Mouse (Mus musculus) left cerebral cortex, postnatal 4 days (tissue): ENCODE measurements around the gene Nedd8. TPM values are rescaled to one million over a fixed set of nuclear protein-coding genes. Genes with fewer than 3 reads are reported as not detected.

ENCODE experiments used
- DNase-seq: peaks from one replicate; pipeline ENCODE4 v3.0.0-alpha.2; 2022
- intact Hi-C: fragments of 180-260 bp; cut with DNase I; formaldehyde crosslinking; loops from one replicate; pipeline ENCODE4 v1.15.1; 2025
- total RNA-seq, 2 experiments: library from RNA; stranded (reverse); gene quantifications; 2 replicates each; pipeline ENCODE4 v1.2.3; 2021

The Nedd8 gene
- total RNA-seq, 2 experiments from 2014 or later = 347 to 384 TPM

- DNase-seq = no peak
- intact Hi-C loops = no loop called here
These were observed 777 bp upstream of the Nedd8 start for GRCm38 (mm10) chr14:55672741-55673060.

GRCm38 (mm10) chr14:55671486-55671832 lies 465 bp downstream of the Nedd8 start:
- intact Hi-C loops = no loop called here
- no peak for DNase-seq

- intact Hi-C loops = no loop called here
These were observed 11.3 kb downstream of the Nedd8 start for GRCm38 (mm10) chr14:55660636-55661035.

GRCm38 (mm10) chr14:55659960-55660573 lies 11.9 kb downstream of the Nedd8 start, which contains the start of gene Mdp1:
Mdp1 (minus strand) TSS chr14:55660508.
- intact Hi-C loops = no loop called here

More at GRCm38 (mm10) chr14:55660636-55661035, 11.3 kb downstream of the Nedd8 start:
- no peak for DNase-seq

GRCm38 (mm10) chr14:55658011-55658410 lies 13.9 kb downstream of the Nedd8 start:
- intact Hi-C loops = no loop called here
- DNase-seq = no peak

More at GRCm38 (mm10) chr14:55659960-55660573, 11.9 kb downstream of the Nedd8 start, which contains the start of gene Mdp1:
- DNase-seq = peak; percentile 78

GRCm38 (mm10) chr14:55656935-55657334 lies 15.0 kb downstream of the Nedd8 start:
- intact Hi-C loops = no loop called here
- no peak for DNase-seq

- intact Hi-C loops = no loop called here
These were observed 20.4 kb downstream of the Nedd8 start for GRCm38 (mm10) chr14:55651528-55651927.

GRCm38 (mm10) chr14:55649884-55650283 lies 22.0 kb downstream of the Nedd8 start, which contains the start of gene Tssk4:
Tssk4 (plus strand) TSS chr14:55650184.
- intact Hi-C loops = no loop called here
- no peak for DNase-seq

More at GRCm38 (mm10) chr14:55651528-55651927, 20.4 kb downstream of the Nedd8 start:
- no peak for DNase-seq

GRCm38 (mm10) chr14:55644261-55644888 lies 27.5 kb downstream of the Nedd8 start:
- intact Hi-C loops = no loop called here
- no peak for DNase-seq

GRCm38 (mm10) chr14:55643060-55643907 lies 28.6 kb downstream of the Nedd8 start, which contains the start of gene Tm9sf1:
Tm9sf1 (minus strand) TSS chr14:55643806.
- intact Hi-C loops = no loop called here
- peak; percentile 80 for DNase-seq

- intact Hi-C loops = no loop called here
- no peak for DNase-seq
These were observed 29.3 kb downstream of the Nedd8 start for GRCm38 (mm10) chr14:55642679-55643059.

- intact Hi-C loops = no loop called here
- DNase-seq = no peak
These were observed 30.6 kb downstream of the Nedd8 start for GRCm38 (mm10) chr14:55641291-55641690.

GRCm38 (mm10) chr14:55640816-55641215 lies 31.1 kb downstream of the Nedd8 start:
- intact Hi-C loops = no loop called here
- no peak for DNase-seq

GRCm38 (mm10) chr14:55637795-55638194 lies 34.1 kb downstream of the Nedd8 start, which contains the start of gene Gm49378:
Gm49378 (minus strand) TSS chr14:55637895.
- intact Hi-C loops = no loop called here

GRCm38 (mm10) chr14:55635523-55636007 lies 36.4 kb downstream of the Nedd8 start, which contains the start of gene Ipo4:
Ipo4 (minus strand) TSS chr14:55635957.
- intact Hi-C loops = no loop called here

More at GRCm38 (mm10) chr14:55637795-55638194, 34.1 kb downstream of the Nedd8 start, which contains the start of gene Gm49378:
- no peak for DNase-seq

GRCm38 (mm10) chr14:55634874-55635522 lies 36.9 kb downstream of the Nedd8 start:
- intact Hi-C loops = no loop called here
- DNase-seq = peak; percentile 67

More at GRCm38 (mm10) chr14:55635523-55636007, 36.4 kb downstream of the Nedd8 start, which contains the start of gene Ipo4:
- peak; percentile 90 for DNase-seq

- peak; percentile 29 for DNase-seq
- intact Hi-C loops = no loop called here
These were observed 42.6 kb downstream of the Nedd8 start for GRCm38 (mm10) chr14:55629312-55629711.

- DNase-seq = no peak
- intact Hi-C loops = no loop called here
These were observed 43.7 kb downstream of the Nedd8 start for GRCm38 (mm10) chr14:55628077-55628827.

- intact Hi-C loops = no loop called here
- no peak for DNase-seq
These were observed 53.3 kb downstream of the Nedd8 start for GRCm38 (mm10) chr14:55618486-55619195.
